Mouse (Mus musculus): ENCODE data around the gene Ccdc189.

The Ccdc189 gene

GRCm38 (mm10) chr7:127591108-127591507 is 2.7 kb upstream of the Ccdc189 start:
- no peak for DNase-seq (ENCODE audit: low read depth)

GRCm38 (mm10) chr7:127589637-127590036 is 1.2 kb upstream of the Ccdc189 start:
- DNase-seq (ENCODE audit: low read depth), result no peak

GRCm38 (mm10) chr7:127588901-127589300 is 506 bp upstream of the Ccdc189 start:
- no peak for DNase-seq (ENCODE audit: low read depth)

- DNase-seq (ENCODE audit: low read depth), result no peak
Measured at GRCm38 (mm10) chr7:127587196-127587595, 1.2 kb downstream of the Ccdc189 start.

GRCm38 (mm10) chr7:127586149-127586548 is 2.2 kb downstream of the Ccdc189 start:
- DNase-seq (ENCODE audit: low read depth), result no peak

GRCm38 (mm10) chr7:127585031-127585430 is 3.4 kb downstream of the Ccdc189 start:
- no peak for DNase-seq (ENCODE audit: low read depth)

- DNase-seq (ENCODE audit: low read depth), result no peak
Measured at GRCm38 (mm10) chr7:127583260-127583659, 5.1 kb downstream of the Ccdc189 start.

GRCm38 (mm10) chr7:127574115-127574514 is 14.3 kb downstream of the Ccdc189 start:
- DNase-seq (ENCODE audit: low read depth), result peak; percentile 54

- DNase-seq (ENCODE audit: low read depth), result no peak
Measured at GRCm38 (mm10) chr7:127573503-127574008, 14.8 kb downstream of the Ccdc189 start.

- peak; percentile 96 for DNase-seq (ENCODE audit: low read depth)
Measured at GRCm38 (mm10) chr7:127572895-127573471, 15.4 kb downstream of the Ccdc189 start, which contains the start of gene Phkg2. TSS of gene Phkg2 (plus strand) at chr7:127573340.

- DNase-seq (ENCODE audit: low read depth), result no peak
Measured at GRCm38 (mm10) chr7:127564381-127565150, 23.8 kb downstream of the Ccdc189 start.

- no peak for DNase-seq (ENCODE audit: low read depth)
Measured at GRCm38 (mm10) chr7:127561340-127561858, 27.0 kb downstream of the Ccdc189 start, which contains the start of gene Tmem265. TSS of gene Tmem265 (plus strand) at chr7:127561390.

- DNase-seq (ENCODE audit: low read depth), result no peak
Measured at GRCm38 (mm10) chr7:127560580-127560979, 27.8 kb downstream of the Ccdc189 start.

- no peak for DNase-seq (ENCODE audit: low read depth)
Measured at GRCm38 (mm10) chr7:127551558-127551957, 36.8 kb downstream of the Ccdc189 start.

GRCm38 (mm10) chr7:127549116-127549835 is 39.1 kb downstream of the Ccdc189 start:
- no peak for DNase-seq (ENCODE audit: low read depth)

GRCm38 (mm10) chr7:127541671-127542070 is 46.7 kb downstream of the Ccdc189 start:
- DNase-seq (ENCODE audit: low read depth), result no peak
